Mouse (Mus musculus) left cerebral cortex, adult 9 months (tissue): ENCODE measurements around the gene Pigh.
A peak's percentile ranks its signal among the peaks of the same experiment; 100 is the strongest.

Experiments
- DNase-seq, 2 experiments: peaks; one replicate each; pipeline ENCODE4 v3.0.0; 2022; ENCODE audit warnings: low spot score in 2 of 2

Gene Pigh

DNA sequence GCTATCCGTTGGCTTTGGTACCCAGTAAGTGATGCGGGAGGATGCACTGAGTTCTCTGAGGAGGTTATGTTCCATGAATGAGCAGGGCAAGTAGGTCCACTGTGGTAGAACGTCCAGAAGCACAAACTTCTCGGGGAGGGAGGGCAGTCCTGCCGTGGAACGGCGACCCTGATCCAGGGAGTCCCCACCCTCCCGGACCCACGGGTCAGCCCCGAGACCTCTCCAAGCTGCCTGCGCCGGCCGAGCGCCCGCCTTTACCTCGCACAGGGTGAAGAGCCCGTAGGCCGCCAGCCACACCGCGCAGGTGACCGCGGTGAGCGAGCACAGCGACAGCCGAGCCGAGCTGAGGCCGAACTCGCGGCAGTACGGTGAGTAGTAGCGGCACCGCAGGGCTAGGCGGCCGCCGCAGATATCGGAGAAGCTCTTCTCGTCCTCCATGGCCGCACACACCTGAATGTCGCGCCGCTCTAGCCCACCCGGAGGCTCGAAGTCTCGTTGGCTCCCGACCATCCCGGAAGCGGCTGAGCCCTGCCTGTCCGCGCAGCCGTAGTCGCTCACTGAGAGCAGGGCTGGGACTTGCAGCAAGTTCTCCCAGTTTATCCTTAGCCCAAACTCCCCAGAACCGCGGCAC is at the start of gene Pigh:
Gene Pigh (minus strand): TSS at position 470 of the 631 bp plus-strand sequence.
- peak; percentile 45 to 84 for DNase-seq

DNA sequence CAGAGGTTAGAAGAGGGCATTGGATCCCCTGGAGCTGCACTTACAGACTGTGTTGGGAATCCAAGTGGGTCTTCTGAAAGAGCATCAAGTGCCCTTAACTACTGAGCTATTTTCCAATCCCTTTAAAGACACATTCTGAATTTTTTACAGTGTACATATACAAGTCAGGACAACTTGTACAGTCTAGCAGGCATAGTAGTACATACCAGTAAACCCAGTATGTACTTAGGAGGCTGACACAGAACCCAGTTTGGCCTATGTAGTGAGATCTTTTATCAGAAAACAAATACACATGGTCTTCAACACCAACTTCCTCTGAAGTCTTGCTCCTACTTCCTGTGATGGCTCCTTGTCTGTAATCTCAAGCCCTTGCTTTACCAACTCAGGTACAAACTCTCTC is 49.5 kb upstream of the Pigh start:
- DNase-seq: no peak

DNA sequence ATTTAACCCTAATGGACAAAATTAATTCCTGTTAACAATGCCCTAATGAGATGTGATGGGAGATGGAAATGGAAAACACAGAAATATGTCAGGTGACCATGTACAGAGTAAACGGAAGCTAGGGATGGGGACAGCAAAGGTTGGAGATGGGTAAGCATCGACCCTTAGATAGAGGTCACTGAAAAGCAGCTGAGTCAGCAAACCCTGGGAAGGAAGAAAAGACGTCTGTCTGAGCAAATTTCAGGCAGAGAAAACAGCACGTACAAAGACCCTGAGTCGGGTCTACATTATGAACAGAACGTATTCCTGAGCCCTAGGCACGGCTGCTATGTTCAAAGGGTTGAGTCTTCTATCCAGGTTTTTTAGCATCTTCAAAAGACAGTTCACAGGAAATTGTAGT is 47.5 kb upstream of the Pigh start:
- DNase-seq: no peak

DNA sequence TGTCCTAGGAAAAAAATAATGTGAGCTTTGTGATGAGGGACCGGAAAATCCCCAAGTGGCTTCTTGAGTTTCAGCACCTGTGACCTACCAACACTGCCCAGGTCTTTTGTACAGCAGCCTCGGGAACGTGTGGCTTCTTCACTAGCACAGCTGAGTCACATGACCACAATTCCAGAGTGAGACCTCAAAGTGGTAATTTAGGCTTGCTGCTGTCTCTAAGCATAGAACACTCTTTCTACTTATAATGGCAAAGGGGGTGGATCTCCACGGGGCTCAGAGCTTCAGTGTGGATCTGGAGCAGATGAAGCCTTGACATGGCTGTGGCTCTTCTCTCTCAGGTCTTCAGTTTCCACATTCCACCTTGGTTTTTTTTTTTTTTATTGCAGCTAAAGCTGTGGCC is 45.7 kb upstream of the Pigh start:
- peak in 1 of 2 experiments; percentile 50 for DNase-seq

DNA sequence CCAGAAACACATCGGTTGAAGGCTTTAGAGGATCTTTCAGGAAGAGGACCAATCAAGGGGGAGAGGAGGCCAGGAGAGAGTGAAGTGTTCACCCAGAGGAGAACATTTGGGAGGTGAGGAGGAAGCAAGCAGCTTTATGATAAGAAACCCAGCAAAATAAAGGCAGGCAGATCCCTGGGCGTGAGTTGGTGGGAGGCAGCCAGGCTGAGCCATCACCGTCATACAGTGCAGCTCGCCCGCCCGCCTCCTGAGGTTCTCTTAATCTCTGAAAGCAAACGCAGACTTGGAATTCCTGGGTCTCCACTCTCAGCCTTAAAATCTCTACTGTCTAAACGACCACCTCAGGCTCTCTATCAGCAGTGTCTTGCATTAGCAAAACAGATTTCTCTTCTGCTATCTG is 45.2 kb upstream of the Pigh start:
- no peak for DNase-seq

DNA sequence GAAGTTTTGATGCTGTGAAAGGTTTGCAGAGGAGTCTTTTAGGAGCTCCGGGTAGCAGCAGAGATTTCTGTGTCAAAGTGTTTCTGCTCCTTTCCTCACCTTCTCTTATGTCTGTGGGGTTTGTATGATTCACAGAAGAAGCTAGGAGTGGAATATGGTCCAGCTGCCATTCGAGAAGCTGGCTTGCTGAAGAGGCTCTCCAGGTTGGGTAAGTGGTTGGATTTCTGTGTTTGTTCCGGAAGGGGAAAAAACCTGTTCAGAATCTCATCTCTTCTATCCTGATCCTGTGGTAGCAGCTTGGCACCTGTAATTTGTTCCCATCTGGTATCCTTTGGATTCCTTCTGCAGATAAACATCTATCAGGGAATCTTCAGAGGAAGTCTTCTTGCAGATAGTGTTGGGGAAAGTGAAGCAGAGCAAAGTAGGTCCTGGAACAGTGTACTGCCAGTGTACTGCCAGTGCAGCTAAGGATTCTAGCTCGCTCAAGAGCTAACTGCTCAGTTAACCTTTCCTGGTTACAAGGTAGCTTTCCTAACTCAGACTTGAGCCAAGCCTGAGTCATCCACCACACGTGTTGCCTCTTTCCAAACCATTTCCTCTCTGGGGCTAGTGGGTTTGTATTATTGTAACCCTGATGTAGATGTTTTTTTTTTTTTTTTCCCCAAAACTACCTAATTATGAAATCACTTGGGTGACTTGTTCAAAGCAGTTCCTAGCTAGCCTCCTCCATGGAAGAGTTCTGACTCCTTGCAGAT is 42.4 kb upstream of the Pigh start:
- DNase-seq: no peak

DNA sequence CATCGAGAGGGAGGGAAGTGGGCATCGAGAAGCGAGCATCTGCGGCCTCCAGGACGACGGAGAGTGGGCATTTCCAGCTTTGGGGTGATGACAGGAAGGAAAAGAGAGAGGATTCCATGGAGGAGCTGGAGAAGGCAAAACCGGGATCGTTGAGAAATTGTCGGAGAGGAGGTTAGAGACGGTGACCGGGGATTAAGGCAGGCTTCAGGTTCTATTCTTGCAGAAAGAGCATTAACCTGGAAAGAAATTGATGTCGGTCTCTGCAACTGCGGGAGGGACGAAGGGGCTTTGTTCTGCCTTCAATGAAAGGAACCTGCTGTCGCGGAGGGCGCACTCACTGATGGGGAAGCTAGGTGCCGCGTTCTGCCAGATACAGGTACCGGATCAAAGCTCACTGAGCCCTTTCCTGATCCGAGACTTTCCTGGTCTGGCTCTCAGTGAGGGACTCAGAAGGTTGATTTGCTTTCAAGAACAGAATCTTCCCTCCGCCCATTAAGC is 41.8 kb upstream of the Pigh start:
- no peak for DNase-seq

DNA sequence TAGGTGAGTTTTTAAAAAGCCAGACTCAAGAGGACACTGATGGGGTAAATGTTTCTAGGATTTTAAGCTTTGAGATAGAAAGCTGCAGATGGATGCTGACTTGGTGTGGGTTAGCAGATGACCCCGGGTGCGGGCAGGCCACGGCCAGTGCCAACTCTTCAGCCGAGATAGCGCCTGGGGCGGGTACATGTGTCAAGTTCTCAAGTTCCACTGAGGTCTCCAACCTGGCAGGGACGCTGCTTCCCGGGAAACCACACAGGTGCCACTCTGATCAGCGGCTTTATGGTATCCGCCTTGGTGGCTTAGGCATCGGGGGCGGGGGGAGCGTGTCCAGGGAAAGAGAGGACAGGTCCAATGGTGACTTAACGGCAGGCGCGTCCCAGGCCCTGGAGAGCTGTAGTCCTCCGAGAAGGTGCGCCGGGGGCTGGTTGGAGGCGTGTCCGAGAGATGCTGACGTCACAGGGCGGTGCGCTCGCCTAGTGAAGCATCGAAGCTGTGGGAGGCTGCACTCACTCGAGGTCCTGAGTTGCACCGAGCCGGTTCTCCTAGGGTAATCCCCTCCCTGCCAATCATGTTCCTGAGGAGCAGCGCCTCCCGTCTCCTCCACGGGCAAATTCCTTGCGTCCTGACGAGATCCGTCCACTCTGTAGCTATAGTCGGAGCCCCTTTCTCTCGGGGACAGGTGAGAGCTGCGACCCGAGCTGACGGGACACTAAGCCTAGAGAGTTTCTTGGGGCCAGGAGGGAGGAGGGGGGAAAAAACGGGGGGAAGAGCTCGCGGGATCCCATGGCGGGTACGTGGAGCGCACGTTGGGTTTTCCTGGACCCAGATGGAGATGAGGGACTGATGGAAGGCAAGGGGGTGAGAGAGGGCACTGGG is 41.1 kb upstream of the Pigh start, which contains the start of gene Arg2:
Gene Arg2 (plus strand): TSS at position 479 of the 879 bp plus-strand sequence.
- DNase-seq: peak; percentile 42 to 64

DNA sequence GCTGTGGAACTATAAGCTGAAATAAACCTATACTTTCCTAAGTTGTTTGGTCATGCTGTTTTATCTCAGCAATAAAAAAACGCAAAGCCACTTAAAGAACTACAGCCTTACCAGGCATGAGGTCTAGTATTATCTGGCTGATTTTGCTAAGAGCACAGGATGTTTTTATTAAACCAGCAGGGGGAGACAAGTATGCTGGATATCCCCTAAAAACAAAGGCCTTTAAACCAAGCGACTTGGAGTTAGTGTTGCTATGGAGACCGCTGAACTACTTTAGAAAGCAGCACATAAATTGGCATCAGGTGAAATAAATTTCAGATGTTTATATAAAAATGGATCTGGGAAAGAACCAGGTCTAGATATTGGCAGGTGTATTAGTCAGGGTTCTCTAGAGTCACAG is 33.4 kb upstream of the Pigh start:
- peak in 1 of 2 experiments; percentile 26 for DNase-seq

DNA sequence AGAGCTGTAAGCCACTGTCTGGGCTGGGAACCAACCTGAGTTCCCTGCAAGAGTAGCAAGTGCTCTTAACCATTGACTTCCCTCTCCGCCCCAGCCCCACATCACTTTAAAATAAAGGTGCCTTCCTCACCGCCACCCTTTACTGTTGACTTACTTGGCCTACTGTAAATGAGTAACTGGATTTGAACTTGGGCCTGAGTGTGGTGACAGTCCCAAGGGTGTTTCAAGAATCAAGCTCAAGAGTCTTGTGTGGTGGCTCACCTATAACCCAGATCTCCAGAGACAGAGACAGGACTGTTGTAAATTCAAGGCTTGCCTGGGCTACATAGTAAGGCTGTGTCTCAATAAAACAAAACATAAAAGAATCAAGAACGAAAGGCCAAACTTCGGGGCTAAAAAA is 29.5 kb upstream of the Pigh start:
- no peak for DNase-seq

DNA sequence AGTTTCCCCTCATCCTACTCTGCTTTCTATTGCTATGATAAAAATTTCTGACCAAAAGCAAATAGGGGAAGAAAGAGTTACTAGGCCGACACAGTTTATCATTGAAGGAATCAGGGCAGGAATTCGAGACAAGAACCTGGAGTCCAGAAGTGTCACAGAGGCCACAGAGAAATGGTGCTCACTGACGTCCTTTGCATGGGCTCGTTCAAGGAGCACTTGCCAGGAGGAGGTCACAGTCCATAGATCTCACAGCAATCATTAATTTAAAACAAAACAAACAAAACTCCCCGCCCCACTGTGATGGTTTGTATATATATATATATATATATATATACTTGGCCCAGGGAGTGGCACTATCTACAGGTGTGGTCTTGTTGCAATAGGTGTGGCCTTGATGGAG is 15.9 kb upstream of the Pigh start:
- DNase-seq: no peak

DNA sequence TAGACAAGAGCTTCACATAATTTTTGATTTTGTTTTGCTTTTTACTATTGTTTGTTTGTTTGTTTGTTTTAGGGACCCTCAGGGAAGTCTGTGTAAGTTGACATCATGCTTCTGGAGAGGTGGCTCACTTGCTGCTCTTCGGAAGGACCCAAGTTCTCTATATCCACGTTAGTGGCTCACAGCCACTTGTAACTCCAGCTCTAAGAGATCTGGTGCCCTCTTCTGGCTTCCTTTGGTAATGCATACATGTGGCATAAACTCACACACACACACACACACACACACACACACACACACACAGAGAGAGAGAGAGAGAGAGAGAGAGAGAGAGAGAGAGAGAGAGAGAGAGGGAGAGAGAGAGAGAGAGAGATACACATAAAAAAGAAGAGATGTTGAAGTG is 15.1 kb upstream of the Pigh start:
- DNase-seq: no peak

DNA sequence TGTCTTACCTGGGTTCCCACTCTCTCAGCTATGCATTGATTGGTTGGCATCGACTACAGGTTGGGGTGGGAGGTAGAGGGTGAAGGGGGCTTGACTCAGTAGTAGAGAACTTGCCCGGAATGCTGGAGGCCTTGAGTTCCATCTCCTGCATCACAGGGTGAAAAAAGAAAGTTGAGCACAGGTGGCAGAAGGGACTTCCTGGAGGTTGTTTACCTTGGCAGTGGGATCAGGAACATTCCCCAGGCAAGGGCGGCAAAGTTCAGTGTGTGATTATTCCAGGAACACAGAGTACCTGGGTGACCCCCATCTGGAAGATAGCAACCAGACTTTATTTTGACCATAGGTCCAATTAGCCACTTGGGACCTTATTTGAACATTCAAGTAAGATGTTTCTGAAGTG is 14.3 kb upstream of the Pigh start:
- DNase-seq: no peak

DNA sequence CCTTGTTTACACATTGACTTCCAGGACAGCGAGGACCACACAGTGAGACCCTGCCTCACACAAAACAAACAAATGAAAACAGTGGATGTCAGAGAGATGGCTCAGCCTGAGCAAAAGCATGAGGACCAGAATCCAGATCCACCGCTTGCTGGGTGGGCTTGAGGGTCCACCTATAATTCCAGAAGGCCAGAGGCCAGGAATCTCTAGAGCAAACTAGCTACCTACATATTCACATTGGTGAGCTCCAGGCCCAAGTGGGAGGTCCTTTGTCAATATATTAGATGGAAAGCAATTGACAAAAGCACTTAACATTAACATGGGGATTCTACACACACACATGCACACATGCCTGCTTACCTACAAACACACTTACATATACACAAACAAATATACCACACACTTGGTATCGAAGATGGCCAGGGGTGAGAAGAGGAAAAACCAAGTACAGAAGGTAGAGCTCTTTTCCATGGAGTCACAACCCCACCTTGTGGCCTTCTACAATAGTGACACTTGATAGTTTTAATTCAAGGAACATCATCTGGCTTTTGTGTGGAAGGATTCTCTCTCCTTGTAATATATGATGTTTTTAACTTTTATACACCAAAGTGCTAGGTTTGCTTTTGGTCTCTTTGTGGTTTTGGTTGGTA is 7.8 kb upstream of the Pigh start:
- peak in 1 of 2 experiments; percentile 46 for DNase-seq

DNA sequence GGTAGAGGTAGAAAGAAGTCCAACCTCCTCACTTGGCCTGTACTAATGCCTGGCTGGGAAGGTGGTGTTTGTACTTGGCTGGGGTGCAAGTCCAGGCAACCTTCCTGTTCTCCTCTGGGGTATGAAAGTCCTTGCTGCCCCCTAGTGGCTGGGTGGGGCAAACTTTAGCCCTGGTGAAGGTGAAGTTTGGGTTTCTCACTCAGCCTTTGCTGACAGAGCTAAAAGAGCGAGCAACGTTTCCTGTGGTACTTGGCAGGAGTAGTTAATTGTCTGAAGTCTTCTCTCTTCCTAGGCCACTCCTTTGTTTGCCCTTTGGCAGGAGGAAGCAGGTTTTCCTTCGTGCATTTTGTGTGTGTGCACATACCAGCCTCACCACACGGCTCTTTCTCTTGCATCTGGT is 3.1 kb upstream of the Pigh start:
- DNase-seq: peak in 1 of 2 experiments; percentile 46

DNA sequence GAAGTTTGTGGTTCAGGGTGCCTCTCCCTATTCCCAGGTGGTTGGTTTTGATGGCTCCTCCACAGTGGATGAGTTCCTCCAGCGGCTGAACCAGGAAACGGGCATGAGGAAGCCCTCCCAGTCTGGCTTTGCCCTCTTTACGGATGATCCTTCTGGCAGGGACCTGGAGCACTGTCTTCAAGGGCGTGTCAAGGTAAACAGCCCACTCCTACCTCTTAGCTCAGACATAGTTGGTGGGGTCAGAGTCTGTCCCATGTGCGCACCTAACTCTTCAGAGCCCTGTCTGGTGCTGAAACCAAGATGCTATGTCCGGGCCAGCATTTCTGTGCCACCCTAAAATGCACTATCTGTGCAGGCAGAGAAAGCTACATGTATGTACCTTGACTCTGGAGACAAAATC is 16.1 kb downstream of the Pigh start:
- no peak for DNase-seq

DNA sequence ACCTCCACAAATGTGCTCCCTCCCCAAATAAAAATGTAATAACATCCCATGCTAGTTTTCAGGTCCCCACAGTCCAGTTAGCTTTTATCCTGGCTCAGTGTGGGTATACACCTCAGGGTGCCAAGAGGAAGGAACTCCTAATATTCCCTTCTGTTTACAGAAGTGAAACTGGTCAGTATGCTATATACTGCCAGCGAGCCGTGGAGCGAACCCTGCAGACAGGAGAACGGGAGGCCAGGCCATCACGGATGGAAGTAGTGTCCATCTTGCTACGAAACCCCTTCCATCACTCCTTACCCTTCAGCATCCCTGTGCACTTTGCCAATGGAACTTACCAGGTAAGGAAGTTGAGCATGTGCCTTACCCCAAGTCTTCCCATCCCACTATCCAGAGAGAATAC is 16.9 kb downstream of the Pigh start:
- DNase-seq: no peak

DNA sequence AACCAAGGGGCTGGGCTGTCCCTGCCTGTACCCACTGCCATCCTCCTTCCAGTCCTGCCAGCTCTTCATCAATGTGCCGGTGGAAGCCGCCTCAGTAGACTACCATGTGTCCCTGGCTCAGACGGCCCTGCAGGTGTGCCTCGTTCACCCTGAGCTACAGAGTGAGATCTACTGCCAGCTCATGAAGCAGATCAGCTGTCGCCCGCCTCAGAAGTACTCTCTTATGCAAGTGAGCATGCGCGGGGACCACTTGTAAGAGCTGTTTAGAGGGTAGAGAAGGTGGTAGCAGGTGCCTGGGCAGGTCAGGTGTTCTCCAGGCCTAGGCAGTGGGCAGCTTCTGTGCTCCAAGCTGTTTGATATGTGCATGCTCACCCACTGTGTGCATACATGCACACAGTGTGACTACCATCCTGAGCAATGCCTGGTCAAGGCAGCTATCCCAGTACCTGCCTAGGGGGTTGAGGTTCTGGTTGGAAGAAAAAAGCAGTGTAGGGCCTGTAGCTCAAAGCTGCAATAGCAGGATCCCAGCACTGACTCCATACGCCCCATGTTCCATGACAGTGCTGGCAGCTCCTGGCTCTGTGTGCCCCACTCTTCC is 18.6 kb downstream of the Pigh start:
- DNase-seq: no peak

DNA sequence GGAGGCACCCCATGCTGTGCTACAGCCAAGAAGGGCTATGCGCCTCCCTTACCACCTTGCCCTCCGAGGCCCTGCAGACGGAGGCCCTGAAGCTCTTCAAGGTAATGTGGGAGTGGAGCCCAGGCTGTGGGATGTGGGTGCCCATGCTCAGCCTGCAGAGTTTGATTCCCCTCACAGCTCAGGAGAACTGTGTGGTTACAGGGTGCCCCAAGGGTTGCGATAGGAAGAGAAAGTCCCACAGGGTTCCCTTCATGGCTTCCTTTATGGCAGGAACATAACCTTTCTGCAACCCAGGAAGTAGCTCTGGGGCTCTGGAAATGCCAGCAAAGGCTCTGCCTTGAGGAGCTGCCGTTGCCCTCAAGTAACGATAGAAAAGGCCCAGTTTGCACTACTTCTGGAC is 19.5 kb downstream of the Pigh start:
- no peak for DNase-seq

DNA sequence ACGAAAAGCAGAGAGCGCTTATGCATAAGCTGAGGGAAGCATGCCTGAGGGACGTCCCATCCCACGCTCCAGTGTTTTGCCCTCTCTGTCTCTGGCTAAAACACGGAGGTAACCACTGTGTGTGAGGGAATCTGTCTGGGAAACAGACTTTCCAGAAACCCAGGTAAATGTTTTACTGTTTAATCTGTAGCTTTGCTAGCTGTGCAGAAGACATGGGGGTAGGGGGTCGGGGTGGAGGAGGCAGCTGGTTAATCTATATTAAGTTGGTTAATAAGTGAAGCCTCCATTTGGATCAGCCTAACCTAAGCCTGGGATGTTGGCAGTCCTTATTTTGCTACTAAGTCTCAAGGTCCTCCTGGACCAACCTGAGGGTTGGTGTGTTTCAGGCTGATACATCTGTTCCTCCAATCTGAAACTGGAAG is 20.3 kb downstream of the Pigh start:
- DNase-seq: no peak

DNA sequence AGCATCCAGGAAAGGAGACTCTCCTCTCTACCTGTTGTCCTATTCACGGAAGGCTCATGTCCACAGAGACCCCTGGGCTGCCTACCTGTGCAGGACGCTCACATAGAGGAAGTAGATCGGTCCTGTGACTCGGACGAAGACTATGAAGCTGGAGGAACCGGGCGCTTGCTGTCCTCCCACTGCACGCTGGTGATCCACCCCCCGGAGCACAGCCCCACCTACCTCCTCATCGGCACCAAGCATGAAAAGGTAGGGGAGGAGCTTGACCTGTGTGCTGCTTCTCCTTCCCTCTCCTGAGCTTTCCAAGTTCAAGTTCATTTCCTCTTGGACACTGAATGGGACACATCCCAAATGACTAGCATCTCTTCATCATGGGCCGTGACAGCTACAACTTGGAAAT is 21.1 kb downstream of the Pigh start:
- DNase-seq: no peak
